Mouse (Mus musculus): ENCODE data around the gene Ccdc33. TPM values are rescaled to one million over a fixed set of nuclear protein-coding genes. Genes with fewer than 3 reads are reported as not detected.

Gene Ccdc33
- polyA plus RNA-seq, 1 experiment from 2014 or later: not detected

DNA sequence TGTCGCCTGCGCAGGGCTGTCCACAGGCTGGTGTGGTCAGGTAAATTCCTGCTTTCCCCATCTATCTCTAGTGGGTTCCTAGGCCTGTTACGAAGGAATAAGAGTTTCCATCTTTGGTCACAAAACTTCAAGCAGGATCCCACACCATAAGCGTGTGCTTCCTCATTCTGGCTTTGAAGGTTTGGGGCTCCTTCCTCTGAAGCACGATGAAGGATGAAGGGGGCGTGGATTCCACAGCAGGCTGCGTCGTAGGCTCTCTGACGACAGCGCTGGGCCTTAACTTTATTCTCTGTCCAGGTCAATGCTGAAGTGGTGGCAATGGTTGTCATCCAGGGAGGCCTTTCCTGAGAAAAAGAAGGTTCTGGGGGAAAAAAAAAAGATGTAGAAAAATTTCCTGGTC is 138.1 kb downstream of the Ccdc33 start:
- Histone ChIP-seq H3K9ac (replicated peaks; ENCODE audit: low read depth, low read length) (no peak overlapping the region), H3K4me1 (ENCODE audit: control insufficient read depth, insufficient read depth, low read length) (no peaks in the 10 kb centered on the region)
- 78% methylated on average over 10 of the region's 10 CpGs for WGBS

DNA sequence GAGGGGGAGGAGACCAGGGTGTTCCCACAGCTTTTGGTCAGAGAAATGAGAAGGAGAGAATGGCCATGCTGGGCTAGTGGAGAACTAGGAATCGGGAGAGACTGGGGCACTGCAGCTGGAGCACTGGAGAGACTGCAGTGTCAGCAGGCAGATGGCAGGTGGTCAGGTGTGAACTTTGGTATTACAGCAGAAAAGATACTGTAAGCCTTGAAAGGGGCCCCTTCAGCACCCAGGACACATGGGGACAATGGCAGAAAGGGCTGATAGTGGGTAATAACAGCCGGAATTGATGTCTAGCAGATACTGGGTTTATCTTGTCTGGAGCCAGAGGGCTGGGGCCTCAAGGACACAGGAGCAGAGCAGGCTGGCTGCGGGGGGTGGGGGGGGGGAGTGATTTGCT is 139.8 kb downstream of the Ccdc33 start:
- Histone ChIP-seq H3K9me3 (ENCODE audit: control insufficient read depth, low read length) (no peaks in the 10 kb centered on the region), H3K9ac (replicated peaks; ENCODE audit: low read depth, low read length) (no peak overlapping the region), H3K4me2 (ENCODE audit: low read depth, low read length) (no peak overlapping the region), H3K27ac (ENCODE audit: low read depth, low read length) (no peak overlapping the region), H3K4me1 (ENCODE audit: control insufficient read depth, insufficient read depth, low read length) (no peaks in the 10 kb centered on the region), H3K36me3 (ENCODE audit: control insufficient read depth, insufficient read depth, low read length) (no peaks in the 10 kb centered on the region), H3K4me3 (ENCODE audit: low read depth, low read length) (no peak overlapping the region), H3K27me3 (ENCODE audit: control insufficient read depth, insufficient read depth, low read length) (no peaks in the 10 kb centered on the region)
- WGBS: 77% methylated on average over 3 of the region's 3 CpGs
- ATAC-seq (ENCODE audit: low read depth): no peak

More for the DNA sequence above, 138.1 kb downstream of the Ccdc33 start:
- H3K4me3 ChIP-seq (ENCODE audit: low read depth, low read length): no peak overlapping the region
- H3K9me3 ChIP-seq (ENCODE audit: control insufficient read depth, low read length): no peaks in the 10 kb centered on the region
- no peaks in the 10 kb centered on the region for H3K27me3 ChIP-seq (ENCODE audit: control insufficient read depth, insufficient read depth, low read length)
- no peaks in the 10 kb centered on the region for H3K36me3 ChIP-seq (ENCODE audit: control insufficient read depth, insufficient read depth, low read length)
- no peak overlapping the region for H3K4me2 ChIP-seq (ENCODE audit: low read depth, low read length)
- ATAC-seq (ENCODE audit: low read depth): no peak
- H3K27ac ChIP-seq (ENCODE audit: low read depth, low read length): no peak overlapping the region

Other genes starting within 250 kb of the Ccdc33 start
- gene Ubl7, start 207.8 kb downstream of the Ccdc33 start, polyA plus RNA-seq (2014; fragmentation: Nextera tagmentation; extraction: Ambion mirVana): 157 and 164 TPM in 2 replicates
- 5.6 and 7.2 TPM in 2 replicates for gene Sema7a, start 178.7 kb downstream of the Ccdc33 start, polyA plus RNA-seq (2014; fragmentation: Nextera tagmentation; extraction: Ambion mirVana)
- 0.43 and 0.71 TPM in 2 replicates for gene Cyp11a1, start 112.4 kb downstream of the Ccdc33 start, polyA plus RNA-seq (2014; fragmentation: Nextera tagmentation; extraction: Ambion mirVana)
- gene Stra6, start 55.0 kb downstream of the Ccdc33 start, polyA plus RNA-seq (2014; fragmentation: Nextera tagmentation; extraction: Ambion mirVana): 6.0 and 28.4 TPM in 2 replicates
- 1.5 and 39.2 TPM in 2 replicates for gene Islr, start 85.5 kb upstream of the Ccdc33 start, polyA plus RNA-seq (2014; fragmentation: Nextera tagmentation; extraction: Ambion mirVana)
- 13.2 and 13.5 TPM in 2 replicates for gene Islr2, start 85.5 kb upstream of the Ccdc33 start, polyA plus RNA-seq (2014; fragmentation: Nextera tagmentation; extraction: Ambion mirVana)
- gene Pml, start 131.0 kb upstream of the Ccdc33 start, polyA plus RNA-seq (2014; fragmentation: Nextera tagmentation; extraction: Ambion mirVana): 2.7 and 3.3 TPM in 2 replicates
- 112 and 129 TPM in 2 replicates for gene Stoml1, start 134.3 kb upstream of the Ccdc33 start, polyA plus RNA-seq (2014; fragmentation: Nextera tagmentation; extraction: Ambion mirVana)
- 1.2 and 8.6 TPM in 2 replicates for gene Loxl1, start 194.4 kb upstream of the Ccdc33 start, polyA plus RNA-seq (2014; fragmentation: Nextera tagmentation; extraction: Ambion mirVana)